Mouse (Mus musculus): ENCODE measurements at regions not wholly inside any gene's neighbourhood (a gene's known extent, or its start where the extent isn't known, plus 50 kb on each side); places are given as distances from the start of the nearest gene placed in this dataset.

DNA sequence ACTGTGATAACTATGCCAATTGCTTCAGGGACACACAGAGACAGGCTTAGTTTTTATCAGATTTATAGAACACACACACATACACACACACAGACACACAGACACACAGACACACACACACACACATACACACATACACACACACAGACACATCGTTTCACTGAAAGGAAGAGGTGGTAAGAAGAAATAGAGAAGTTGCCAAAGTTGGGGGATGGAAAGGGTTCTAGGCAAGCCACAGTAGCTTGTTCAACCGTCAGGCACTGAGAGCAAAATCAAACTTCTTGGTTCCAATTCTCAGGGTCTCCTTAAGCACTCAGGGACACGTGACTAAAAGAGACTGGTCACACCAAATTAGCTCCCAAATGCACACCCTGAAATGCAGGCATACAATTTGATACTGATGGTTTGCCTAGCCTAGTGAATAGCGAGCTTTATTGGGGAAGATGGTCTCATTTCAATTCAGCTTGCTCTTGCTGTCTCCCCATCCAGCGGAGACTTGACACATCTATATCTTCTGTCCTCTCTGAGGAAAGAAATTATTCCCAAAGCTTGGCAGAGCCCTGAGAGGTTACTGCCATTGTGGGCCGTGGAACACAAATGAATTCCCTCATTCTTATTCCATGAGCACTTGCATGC lies 84.7 kb upstream of the Zfp366 start:
- intact Hi-C loops (cut with DNase I): no loop called here
- no peak for DNase-seq

DNA sequence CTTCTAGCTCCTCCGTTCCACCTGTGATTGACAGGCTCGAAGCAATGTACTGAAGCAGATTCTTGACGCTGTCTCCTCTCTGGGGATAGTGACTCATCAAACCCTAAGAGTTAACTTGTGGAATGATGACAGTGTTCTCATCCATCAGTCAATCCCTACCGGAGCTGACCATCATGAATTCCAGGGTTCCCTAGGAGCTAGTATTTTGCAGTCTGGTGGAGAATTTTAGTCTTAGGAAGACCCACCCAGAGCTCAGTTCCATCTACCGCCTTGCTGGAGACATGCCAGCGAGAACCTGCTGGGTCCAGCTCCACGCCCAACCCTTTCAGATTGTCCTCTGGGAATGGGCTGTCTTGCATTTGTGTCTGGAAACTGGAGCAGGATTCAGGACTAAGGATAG lies 85.4 kb upstream of the Zfp366 start:
- no peak for DNase-seq
- intact Hi-C loops (cut with DNase I): no loop called here

DNA sequence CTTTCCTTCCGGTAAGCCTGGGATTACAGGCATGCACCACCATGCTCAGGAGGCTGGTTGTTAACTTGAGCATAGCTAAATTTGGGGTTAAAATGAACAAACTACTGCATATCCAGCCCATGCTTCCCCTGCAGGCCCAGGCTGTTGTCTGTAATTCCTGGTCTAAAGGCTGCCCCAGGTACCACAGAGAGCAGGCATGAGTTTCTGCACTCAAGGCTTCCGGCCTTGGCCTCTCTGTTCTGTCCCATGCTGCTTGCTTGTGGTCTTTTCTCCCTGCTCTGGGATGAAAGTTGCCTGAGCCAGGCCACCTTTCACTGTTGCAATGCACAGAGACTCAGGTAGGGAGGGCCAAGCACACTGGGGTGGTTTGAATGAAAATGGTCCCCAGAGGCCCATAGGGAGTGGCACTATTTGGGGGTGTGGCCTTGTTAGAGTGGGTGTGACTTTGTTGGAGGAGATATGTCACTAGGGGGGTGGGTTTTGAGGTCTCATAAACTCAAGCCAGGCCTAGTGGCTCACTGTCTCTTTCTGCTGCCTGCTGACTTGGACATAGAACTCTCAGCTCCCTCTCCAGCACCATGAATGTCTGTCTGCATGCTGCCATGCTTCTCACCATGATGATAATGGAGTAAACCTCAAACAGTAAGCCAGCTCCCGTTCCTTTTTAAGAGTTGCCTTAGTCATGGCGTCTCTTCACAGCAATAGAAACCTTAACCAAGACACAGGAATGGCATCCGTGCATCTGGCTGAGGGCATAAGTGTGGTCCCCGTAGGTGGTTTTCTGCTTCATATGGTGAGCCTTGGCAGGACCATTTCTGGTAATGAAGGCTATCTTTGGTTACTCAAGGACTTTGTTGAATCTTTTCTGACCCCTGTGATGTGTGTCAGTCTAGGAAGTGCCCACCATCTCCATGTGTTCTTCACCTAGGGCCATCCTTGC lies 86.7 kb upstream of the Zfp366 start:
- DNase-seq: no peak
- intact Hi-C loops (cut with DNase I): no loop called here

DNA sequence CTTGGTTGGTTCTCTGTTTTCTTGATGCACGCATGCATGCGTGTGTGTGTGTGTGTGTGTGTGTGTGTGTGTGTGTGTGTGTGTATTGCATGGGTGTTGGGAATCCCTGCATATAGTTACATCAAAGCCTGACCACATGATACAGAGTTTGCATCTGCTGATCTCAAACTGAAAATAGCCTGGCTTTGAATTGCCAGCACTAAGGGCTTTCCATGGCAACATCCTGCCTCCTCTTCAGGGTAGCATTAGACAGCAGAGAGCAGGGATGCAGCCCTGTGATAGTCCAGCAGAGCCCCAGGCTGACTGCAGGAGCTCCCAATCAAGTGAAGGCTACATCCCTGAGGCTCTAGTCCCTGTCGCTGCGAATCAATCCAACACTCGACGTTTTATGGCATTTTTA lies 87.8 kb upstream of the Zfp366 start:
- intact Hi-C loops (cut with DNase I): no loop called here
- no peak for DNase-seq

DNA sequence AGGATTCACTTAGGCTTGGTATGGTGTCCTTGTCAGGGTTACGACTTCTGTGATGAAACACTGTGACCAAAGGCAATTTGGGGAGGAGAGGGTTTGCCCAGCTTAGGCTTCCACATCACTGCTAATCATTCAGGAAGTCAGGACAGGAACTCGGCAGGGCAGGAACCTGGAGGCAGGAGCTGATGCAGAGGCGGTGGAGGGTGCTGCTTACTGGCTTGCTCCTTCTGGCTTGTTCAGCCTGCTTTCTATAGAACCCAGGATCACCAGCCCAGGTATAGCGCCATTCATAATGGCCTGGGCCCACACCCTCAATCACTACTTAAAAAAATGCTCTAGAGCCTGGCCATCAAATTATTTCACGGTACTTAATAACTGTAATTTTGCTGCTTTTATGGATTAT lies 89.6 kb upstream of the Zfp366 start:
- intact Hi-C loops (cut with DNase I): no loop called here
- no peak for DNase-seq

DNA sequence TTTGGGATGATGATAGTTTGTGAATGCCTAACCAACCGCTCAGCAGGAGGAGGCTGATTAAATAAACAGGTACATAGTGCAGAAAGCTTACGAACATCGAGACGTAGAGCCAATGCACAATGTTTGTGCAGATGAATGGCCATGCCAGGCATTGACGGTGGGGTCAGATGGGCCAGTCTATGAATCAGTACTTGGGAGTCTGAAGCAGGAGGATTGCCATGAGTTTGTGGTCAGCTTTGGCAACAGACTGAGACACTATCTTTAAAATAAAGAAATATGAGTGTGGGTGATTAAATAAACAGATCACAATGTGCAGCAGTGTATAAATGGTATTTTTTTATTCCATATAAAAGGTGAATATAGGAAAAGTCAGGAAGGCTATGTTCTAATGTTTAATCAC lies 90.4 kb upstream of the Zfp366 start:
- intact Hi-C loops (cut with DNase I): no loop called here
- DNase-seq: no peak

DNA sequence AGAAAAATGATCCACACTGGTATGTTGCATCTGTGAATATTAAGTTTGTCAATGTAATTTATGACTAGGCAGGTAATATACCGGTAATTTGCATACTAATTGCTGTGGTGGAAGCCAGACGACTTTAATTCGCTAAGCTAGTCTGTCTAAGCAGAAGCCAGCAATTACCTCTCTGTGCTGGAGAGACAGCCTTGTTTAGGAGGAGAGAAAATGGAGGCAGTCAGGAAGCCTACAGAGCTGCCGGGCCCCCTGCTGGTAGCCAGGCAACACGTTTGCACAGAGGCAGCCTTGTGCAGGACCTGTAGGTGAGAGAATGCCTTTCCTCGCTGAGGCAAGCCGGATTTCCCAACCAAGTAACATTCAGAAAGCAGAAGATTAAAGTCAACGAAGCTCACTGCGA lies 91.4 kb upstream of the Zfp366 start:
- DNase-seq: peak; percentile 75 to 79
- intact Hi-C loops (cut with DNase I): loop anchor here (1.0 to 2.0 kb wide), 2 partner anchors 166 to 225 kb away; partner anchors contain the start of gene Tnpo1

DNA sequence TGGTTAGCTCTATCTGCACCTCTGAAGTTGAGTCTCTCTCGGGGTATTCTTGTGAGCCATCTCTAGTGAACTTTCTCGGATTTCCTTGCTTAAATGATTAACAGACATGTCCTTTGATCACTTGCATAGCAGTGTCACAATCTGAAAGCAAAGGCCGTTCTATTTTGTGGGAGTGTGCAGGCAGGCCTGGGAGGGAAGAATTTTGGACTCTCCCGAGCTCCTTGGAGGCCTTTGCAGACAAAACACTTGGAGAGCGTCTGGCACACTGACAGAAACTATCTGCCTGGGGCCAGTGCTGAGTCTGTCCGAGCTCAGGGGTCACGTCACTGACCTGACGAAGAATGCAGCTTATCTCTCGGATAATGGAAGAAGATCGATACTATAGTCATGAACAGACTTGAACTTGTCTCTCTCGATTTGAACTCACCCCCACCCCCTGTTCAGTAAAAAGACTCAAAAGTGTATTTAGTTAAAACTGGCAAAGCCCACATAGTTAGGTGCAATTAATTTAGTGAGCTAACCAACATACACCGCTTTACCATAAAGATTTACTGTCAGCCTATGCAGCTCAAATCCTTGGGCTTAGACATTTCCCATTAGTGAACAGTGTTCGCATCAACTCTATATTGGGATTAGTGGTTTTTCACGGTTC lies 92.2 kb upstream of the Zfp366 start:
- peak; percentile 40 to 50 for DNase-seq
- intact Hi-C loops (cut with DNase I): loop anchor here (2.0 kb wide), 1 partner anchor 166 kb away; the partner anchor contains the start of gene Tnpo1

DNA sequence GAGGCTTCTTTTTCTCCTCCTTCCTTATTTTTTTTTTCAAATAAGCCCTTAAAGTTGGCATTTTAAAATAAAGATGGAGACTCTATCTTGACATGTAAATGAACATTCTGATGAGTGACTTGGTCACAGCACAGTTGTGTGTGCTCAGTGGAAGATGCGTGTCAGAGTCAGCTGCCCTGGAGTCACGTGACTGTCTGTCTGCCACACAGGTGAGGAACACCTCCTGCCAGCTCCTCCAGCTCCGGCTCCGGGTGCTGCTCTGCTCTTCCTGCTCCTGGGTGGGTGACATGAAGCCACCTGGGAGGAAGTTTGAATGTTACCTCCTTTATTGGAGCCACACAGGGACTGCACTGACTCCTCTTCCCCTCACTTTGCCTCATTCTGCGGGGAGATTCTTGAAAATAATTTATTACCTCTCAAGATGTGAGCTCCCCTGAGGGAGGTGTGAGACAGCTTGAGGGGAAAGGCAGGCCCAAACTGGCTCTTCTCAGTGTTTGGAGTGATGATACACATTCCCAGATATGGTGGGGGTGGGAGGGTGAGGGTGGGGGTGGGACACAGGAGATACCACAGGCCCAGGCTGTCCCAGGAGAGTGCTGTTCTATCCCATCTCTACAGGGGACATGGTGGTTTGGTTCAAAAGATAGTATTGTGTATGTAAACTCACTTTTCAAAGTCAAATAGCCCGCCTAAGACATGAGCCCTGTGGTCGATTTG lies 92.9 kb upstream of the Zfp366 start:
- intact Hi-C loops (cut with DNase I): loop anchor here (2.0 kb wide), 1 partner anchor 165 kb away; the partner anchor contains the start of gene Tnpo1

DNA sequence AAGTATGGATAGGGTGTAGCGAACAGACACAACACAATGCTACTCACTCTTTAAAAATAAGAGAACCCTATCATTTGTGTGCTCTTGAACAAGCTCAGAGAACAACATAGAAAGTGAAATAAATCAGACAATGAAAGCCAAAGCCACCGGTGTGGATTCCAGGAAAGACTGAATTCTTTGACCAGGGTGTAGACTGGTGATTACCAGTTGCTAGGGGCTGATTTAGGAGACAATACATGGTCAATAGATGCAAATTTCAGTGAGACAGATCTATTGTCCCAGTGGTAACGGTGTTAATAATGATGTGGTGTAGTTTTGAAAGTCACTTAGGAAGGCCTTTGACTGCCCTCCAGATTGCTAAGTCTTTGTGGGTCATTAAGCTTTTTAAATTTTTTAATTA lies 94.3 kb upstream of the Zfp366 start:
- no peak for DNase-seq
- intact Hi-C loops (cut with DNase I): no loop called here

More for the DNA sequence above, 92.9 kb upstream of the Zfp366 start:
- no peak for DNase-seq

DNA sequence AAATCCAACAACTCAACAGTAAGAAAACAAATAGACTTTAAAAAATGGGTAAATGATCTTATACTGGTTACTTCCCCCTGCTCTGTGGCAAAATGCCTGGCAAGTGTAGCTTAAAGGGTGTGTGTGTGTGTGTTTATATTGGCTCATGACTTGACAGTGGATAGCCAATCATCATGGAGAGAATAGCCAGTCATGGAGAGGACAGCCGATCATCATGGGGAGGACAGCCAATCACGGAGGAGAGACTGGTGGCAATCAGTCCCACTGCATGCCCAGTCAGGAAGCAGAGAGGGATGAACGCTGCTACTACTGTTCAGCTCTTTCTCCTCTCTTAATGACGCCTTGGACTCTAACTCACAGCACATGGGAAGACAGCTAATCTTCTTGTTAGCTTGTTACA lies 96.3 kb upstream of the Zfp366 start:
- no peak for DNase-seq
- intact Hi-C loops (cut with DNase I): no loop called here

DNA sequence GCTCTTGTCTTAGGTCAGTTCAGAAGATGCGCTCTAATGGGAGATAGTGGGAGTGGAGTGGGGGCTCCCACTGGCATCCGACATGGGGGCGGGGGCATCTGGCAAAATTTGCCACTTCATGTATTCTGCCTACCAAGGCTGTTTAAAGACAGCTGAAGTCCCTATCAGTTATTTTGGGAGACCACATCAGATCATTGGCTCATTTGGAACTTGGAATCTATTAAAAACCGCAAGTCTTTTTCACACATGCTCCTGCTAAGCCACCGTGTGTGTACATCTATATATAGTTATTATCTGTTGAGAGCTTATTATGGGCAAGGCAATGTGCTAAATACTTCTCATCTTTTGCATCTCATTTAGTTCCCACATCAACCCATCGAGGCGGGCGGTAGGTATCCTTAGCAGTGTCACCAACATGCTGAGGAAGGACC lies 95.0 kb upstream of the 1700024P04Rik start:
- DNase-seq: no peak
- intact Hi-C loops (cut with DNase I): no loop called here

DNA sequence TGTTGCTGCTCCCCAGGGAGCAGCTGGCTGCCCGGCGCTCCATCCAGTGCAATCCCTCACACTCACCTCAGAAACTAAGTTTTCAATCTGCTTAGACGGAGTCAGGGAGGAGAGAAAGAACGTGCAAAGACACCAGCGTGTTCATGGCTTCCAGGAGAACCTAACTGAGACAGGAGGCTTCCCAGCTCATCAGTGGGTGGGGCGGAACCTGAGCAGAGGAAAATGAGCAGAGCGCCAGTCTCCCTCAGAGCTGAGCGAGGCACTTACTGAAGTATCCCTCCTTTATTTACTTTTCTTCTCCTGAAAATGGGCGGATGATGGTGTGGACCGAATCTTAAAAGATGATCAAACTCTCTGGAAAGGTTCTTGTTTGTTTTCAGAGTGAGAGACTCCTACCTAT lies 94.3 kb upstream of the 1700024P04Rik start:
- intact Hi-C loops (cut with DNase I): no loop called here
- no peak for DNase-seq

DNA sequence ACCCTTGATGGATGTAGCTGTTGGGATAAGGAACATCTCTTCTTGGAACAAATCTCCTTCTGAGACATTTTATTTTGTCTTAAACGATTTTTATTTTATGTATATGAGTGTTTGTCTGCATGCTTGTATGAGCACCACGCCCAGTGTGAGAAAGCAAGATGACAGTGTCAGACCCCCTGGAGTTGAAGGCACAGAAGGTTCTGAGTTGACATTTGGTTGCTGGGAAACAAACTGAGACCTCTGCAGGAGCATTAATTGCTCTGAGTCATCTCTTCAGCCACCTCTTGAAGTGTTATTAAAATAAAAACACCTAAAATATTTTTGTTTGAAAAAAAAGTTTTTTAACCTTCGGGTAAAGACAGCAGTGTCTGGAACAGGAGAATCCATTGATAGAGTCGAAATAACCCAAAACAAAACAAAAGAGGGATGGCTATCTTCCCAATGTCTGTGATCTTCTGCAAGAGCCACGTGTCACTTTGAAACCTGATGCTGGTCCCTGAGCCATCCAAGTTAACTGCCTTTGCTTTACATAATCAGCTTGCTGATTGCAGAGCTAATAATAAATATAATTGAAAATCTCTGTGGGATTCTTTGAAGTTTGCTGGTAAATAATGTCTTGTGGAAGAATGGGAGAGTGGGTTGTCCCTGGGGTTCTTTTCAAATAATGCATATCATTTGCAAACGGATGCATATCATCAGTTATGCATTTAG lies 92.8 kb upstream of the 1700024P04Rik start:
- DNase-seq: no peak
- intact Hi-C loops (cut with DNase I): no loop called here

DNA sequence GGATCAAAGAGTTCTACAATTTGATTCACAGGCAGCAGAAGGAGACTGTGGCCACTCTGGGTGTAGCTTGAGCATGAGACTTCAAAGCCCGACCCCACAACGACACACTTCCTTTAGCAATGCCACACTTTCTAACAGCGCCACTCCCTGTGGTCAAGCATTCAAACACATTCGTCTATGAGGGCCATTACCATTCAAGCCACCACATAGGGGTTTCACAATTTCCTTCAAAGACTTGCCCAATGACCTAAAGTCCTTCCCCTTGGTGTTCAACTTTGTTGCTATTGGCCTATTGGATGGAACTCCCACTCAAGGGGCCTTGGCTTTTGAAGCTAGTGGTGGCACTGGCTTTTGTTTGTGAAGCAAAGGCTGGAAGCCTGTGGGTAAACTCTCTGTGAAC lies 91.1 kb upstream of the 1700024P04Rik start:
- DNase-seq: no peak
- intact Hi-C loops (cut with DNase I): no loop called here

DNA sequence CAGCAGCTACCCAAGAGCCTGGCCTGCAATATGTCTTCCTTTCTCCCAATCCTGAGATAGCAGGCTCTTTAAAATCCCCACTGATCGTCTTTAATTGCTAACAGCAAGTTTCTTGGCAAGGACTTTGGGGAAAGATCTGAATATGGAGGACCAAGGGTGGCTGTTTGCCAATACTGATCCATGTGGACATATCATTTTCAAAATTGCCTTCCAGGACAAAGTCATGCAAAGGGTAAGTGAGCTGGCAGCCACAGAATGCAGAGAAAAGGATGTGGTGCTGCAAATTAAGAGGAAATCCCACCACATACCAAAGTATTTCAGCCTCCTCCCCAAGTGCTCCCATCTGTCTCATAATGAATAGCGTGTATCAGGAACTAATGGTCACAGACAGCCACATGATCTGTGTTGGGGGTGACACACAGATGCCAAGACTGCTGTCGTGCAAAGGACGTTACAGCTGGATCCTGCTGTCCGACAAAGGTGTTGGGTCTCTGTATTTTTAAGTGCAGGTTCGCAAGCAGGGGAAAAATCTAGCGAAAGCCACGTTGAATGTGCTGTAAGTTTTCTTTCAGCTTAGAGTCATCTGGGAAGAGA lies 87.6 kb upstream of the 1700024P04Rik start:
- intact Hi-C loops (cut with DNase I): no loop called here
- DNase-seq: no peak

DNA sequence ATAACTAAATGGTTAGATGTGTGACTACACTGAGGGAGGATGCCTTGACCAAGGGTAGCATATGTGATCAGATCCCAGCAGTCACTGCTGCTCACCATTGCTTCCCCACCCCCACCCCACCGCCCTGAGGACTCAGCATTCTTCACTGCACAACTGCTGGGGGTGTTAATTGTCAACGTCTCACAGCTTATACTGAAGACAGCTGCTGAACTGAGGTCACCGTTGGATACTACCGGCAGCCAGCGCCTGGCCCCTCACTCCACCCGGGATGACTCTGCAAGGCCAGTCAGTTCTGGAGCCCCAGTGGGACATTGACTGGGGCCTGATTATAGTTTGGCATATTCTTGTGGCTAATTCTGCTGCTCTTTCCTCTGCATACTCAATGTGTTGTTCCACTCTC lies 87.0 kb upstream of the 1700024P04Rik start:
- intact Hi-C loops (cut with DNase I): no loop called here
- DNase-seq: peak; percentile 33 to 54

DNA sequence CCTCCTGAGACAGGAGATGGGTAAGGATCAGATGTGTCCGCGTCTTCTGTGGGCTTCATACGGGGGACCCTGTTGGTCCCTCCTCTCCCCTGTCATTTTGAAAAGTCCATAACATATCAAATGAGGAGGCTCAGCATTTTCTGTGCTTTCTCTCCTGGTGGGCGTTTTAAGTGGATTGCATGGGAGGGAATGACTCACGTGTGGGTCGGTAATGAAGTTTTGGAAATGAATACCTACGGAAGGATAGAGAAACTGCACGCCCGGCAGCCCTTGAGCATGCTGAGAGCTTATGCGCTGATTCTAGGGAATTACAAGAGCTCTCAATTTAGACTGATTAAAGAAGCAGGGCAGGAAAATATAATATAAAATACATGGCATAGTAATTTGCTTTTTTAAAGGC lies 85.4 kb upstream of the 1700024P04Rik start:
- intact Hi-C loops (cut with DNase I): no loop called here
- DNase-seq: no peak

DNA sequence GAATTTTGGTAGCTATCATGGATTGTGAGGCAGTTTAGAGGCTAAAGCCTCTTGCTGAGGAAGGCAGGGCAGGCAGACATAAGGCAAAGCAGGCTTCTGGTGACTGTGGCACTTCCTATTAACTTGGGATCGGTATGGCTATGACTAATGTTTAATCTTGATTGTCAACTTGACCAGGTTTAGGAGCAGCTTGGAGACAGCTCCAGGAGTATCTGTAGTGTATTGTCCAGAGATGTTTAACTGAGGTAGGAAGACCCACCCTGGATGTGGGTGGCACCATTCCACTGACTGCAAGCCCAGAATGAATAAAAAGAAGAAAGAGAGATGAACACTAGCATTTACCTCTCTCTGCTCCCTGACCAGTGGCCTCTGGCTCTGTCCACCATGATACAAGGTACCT lies 83.1 kb upstream of the 1700024P04Rik start:
- no peak for DNase-seq
- intact Hi-C loops (cut with DNase I): no loop called here

DNA sequence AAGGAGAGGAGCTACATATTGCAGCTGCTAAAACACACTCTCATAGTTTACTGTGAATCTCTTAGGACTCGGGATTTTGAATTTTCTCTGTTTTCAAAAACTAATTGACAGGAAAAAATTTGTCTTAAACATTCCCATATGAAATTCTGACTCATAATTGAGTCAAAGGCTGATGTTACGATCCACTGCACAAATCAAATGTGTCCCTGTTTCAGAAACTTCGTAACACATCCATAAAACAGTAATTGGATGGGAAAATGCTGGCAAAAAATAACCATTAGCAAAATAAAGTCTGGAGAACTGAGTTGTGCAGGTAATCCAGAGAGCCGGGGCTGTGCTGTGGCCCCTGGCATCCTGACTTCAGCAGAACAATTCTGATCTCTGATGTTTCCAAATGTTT lies 79.1 kb upstream of the 1700024P04Rik start:
- intact Hi-C loops (cut with DNase I): no loop called here
- DNase-seq: no peak

Data from heart, postnatal 36 days (tissue).